Mouse (Mus musculus) heart, embryonic 16.5 days (tissue): ENCODE measurements around the gene 1700069L16Rik. TPM values are rescaled to one million over a fixed set of nuclear protein-coding genes. Genes with fewer than 3 reads are reported as not detected.

Experiments used
- ATAC-seq: fragments of 200-750 bp; cut with Nextera tagmentation; replicated peaks from 2 replicates; pipeline ENCODE4 v1.8.0; 2017; ENCODE audit warnings: moderate number of reproducible peaks; ENCODE audit not compliant: insufficient read depth, low FRiP score; ENCODE audit errors: extremely low read depth
- H3K27ac ChIP-seq: fragments of 300-500 bp; sonication (generic); 2 replicates; pipeline ENCODE4 v1.5.1; 2014; ENCODE audit warnings: mild to moderate bottlenecking, low read length, control low read depth, moderate library complexity
- H3K27me3 ChIP-seq: fragments of 300-500 bp; sonication (generic); 2 replicates; pipeline ENCODE4 v1.6.1; 2014; ENCODE audit warnings: low read length, mixed read lengths; ENCODE audit not compliant: control insufficient read depth, insufficient read depth
- H3K36me3 ChIP-seq: fragments of 300-500 bp; sonication (generic); 2 replicates; pipeline ENCODE4 v1.6.1; 2014; ENCODE audit not compliant: control insufficient read depth, insufficient read depth
- H3K4me1 ChIP-seq: fragments of 300-500 bp; sonication (generic); 2 replicates; pipeline ENCODE4 v1.6.1; 2014; ENCODE audit warnings: low read length, mixed read lengths; ENCODE audit not compliant: control insufficient read depth, insufficient read depth
- H3K4me2 ChIP-seq: fragments of 300-500 bp; sonication (generic); 2 replicates; pipeline ENCODE4 v1.6.1; 2014; ENCODE audit warnings: low read depth, mild to moderate bottlenecking, control low read depth, low read length
- H3K4me3 ChIP-seq: fragments of 300-500 bp; sonication (generic); 2 replicates; pipeline ENCODE4 v1.5.1; 2014; ENCODE audit warnings: mild to moderate bottlenecking, control low read depth, low read length
- H3K9ac ChIP-seq: fragments of 300-500 bp; sonication (generic); 2 replicates; pipeline ENCODE4 v1.6.1; 2014; ENCODE audit warnings: low read length, control low read depth
- H3K9me3 ChIP-seq: fragments of 300-500 bp; sonication (generic); replicated peaks from 2 replicates; pipeline ENCODE4 v1.6.1; 2016; ENCODE audit warnings: low read length; ENCODE audit not compliant: control insufficient read depth
- WGBS: fragments of 180-500 bp; shearing (Covaris S2); extraction: QIAGEN DNeasy Blood & Tissue Kit; methylation state at CpG from one replicate; pipeline ENCODE4 v1.1.7; 2014; 5-methylcytosine and 5-hydroxymethylcytosine counted together
- polyA plus RNA-seq: library from polyadenylated mRNA; unstranded; fragments of >200 nt; fragmentation: Nextera tagmentation; extraction: Ambion mirVana; gene quantifications from 2 replicates; pipeline ENCODE4 v1.2.1, GENCODE M21; 2015

Gene 1700069L16Rik
- polyA plus RNA-seq: not detected in 2 replicates

DNA sequence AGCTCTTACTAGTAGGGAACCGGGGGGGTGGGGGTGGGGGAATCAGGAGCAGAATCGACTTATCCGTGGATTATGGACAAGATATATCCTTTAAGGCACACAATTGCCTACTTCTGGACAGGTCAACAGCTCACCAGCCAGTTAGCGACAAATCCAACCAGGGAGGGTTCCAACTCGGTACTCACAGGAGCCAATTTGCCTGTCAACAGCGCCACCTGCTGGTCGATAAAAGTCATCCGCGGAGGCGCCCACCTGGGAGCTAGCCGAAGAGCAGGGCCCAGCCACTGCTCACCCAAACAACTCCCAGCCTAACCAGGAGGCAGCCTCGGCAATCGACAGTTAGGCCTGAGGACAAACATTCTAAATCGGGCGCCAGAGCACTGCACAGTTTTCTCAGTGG, at the start of gene 1700069L16Rik:
TSS of gene 1700069L16Rik (minus strand) at position 327 of the 400 bp plus-strand sequence.
- no peak; the same call in 1 of the 2 replicates for ATAC-seq
- Histone ChIP-seq H3K4me1 (no peaks in the 10 kb centered on the region), H3K27me3 (peaks cover 11% of the 10 kb centered on the region), H3K27ac (no peak within 1 kb of the TSS), H3K9me3 (no peaks in the 10 kb centered on the region), H3K9ac (no peak within 1 kb of the TSS), H3K36me3 (no peaks in the 10 kb centered on the region), H3K4me3 (no peak within 1 kb of the TSS), H3K4me2 (no peak within 1 kb of the TSS)
- 4% methylated on average over 15 of the region's 15 CpGs for WGBS

DNA sequence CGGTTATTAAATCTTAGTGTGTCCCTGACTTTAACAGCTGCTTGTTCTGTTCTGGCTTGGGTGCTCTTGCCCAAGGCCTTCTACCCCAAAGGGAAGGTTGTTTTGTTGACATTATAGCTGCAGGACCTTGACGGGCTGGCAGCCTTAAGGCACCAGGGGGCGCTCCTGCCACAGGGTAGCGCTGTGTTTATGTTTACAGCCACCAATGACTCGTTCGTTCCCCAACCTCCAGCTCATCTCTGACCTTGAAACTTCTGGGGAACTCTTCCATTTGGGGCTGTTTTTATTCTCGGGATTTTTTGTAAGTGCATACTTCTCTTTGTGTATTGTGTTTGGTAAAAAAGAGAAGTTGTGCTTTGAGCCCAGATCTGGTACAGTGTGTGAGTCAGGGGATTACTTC, 49.1 kb upstream of the 1700069L16Rik start:
- Histone ChIP-seq H3K27me3 (no peaks in the 10 kb centered on the region), H3K4me1 (peaks cover 22% of the 10 kb centered on the region), H3K36me3 (peaks cover 29% of the 10 kb centered on the region), H3K9me3 (no peaks in the 10 kb centered on the region), H3K4me3 (peak overlapping the region; percentile 99), H3K9ac (peak overlapping the region; percentile 83), H3K27ac (peak overlapping the region; percentile 37; the same call in 1 of the 2 replicates), H3K4me2 (peak overlapping the region; percentile 97)
- WGBS: 2% methylated on average over 7 of the region's 7 CpGs
- no peak for ATAC-seq

DNA sequence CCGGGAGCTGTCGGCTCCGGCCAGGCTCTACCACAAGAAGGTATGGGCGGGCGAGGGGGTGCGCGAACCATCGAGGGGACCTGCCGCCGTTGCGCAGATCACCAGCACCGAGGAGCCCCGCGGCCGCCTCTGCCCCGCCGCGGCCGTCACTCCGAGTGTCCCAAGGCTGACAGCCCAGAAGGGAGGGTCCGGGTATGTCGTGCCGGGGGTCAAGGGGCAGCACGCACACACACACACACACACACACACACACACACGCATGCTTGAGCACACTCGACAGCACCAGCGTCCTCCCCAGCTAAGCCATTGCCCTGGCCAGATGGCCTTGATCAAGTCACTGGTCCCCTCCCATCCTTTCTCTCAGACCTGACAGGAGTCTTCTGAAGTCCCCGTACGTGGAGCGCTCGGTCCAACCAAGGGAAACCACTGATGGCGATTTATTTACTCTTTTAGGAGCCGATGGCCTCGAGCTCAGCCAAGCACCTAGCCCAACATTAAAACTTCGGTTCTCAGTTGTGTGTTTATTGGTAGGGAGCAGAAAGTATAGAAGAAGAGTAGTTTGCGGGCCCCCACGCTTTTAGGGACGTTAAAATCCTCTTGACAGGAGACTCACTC, 48.4 kb upstream of the 1700069L16Rik start:
- peak; percentile 5 for ATAC-seq
- Histone ChIP-seq H3K4me2 (peak overlapping the region; percentile 97), H3K4me1 (peaks cover 22% of the 10 kb centered on the region), H3K9me3 (no peaks in the 10 kb centered on the region), H3K27ac (peak overlapping the region; percentile 37; the same call in 1 of the 2 replicates), H3K9ac (peak overlapping the region; percentile 83), H3K4me3 (peak overlapping the region; percentile 99), H3K36me3 (peaks cover 32% of the 10 kb centered on the region), H3K27me3 (no peaks in the 10 kb centered on the region)
- WGBS: 2% methylated on average over 36 of the region's 38 CpGs

- H3K27ac ChIP-seq: peak within 1 kb of the TSS; percentile 95
- H3K4me2 ChIP-seq: peak within 1 kb of the TSS; percentile 97
- H3K27me3 ChIP-seq: no peaks in the 10 kb centered on the region
- no peaks in the 10 kb centered on the region for H3K9me3 ChIP-seq
- H3K4me3 ChIP-seq: peak within 1 kb of the TSS; percentile 99
- peaks cover 22% of the 10 kb centered on the region for H3K4me1 ChIP-seq
- peak; percentile 85 for ATAC-seq
- H3K9ac ChIP-seq: peak within 1 kb of the TSS; percentile 97
- under 1% methylated on average over 49 of the region's 49 CpGs for WGBS
- peaks cover 36% of the 10 kb centered on the region for H3K36me3 ChIP-seq
Measured at GRCm38 (mm10) chr5:113772450-113772895, 47.9 kb upstream of the 1700069L16Rik start, which contains the start of the genes Sart3 and Iscu. TSS of gene Sart3 (minus strand) at chr5:113772510. TSS of gene Iscu (plus strand) at chr5:113772748.

DNA sequence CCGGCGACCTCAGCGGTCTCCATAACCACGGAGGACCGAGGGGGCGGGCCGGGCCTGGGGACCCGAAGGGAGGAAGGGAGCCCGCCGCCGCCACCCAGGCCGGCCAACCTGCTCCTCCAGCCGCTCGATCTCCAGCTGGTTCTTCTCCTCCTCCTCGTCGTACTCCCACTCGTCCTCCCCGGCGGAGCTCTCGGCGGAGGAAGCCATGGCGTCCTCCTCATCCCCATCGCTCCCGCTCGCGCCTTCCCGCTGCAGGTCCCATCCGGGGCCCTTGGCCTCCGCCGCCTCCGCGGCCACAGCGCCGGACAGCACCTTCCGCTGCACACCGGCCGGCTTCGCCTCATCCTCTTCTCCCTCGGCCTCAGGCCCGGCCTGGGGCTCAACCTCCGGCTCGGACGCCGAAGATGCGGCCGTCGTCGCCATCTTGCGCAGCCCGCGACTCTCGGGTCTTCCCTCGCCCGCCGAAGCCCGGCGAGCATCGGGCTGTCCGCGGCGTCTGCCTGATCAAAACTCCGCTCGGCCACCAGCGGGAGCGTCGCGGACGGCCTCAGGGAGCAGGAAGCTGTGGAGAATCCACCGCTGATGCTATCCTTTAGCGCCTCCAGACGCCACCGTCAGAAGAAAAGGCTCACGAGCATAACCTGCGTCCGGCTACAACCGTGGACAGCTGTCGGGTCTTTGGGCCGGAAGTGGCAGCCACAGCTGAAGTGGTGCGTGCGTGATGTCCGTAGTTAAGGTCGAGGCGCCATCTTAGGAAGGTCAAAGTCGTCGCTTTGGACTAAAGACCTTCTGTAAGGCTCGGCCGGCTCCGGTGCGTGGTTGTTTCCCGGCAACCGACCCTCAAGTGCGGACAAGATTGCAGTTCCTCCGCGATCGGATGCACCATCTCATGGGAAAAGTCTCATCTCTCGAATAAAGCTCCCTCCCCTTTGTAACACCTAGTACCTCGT, 46.9 kb upstream of the 1700069L16Rik start:
- WGBS: under 1% methylated on average over 81 of the region's 97 CpGs
- Histone ChIP-seq H3K27me3 (no peaks in the 10 kb centered on the region), H3K4me2 (peak overlapping the region; percentile 97), H3K9ac (peak overlapping the region; percentile 97), H3K27ac (peak overlapping the region; percentile 95), H3K4me3 (peak overlapping the region; percentile 99), H3K9me3 (no peaks in the 10 kb centered on the region), H3K36me3 (peaks cover 34% of the 10 kb centered on the region), H3K4me1 (peaks cover 22% of the 10 kb centered on the region)
- peak; percentile 82 for ATAC-seq

- ATAC-seq: no peak
- Histone ChIP-seq H3K9ac (no peak overlapping the region), H3K27ac (no peak overlapping the region), H3K27me3 (no peaks in the 10 kb centered on the region), H3K36me3 (peaks cover 23% of the 10 kb centered on the region), H3K4me3 (no peak overlapping the region), H3K4me2 (no peak overlapping the region), H3K4me1 (peaks cover 22% of the 10 kb centered on the region), H3K9me3 (no peaks in the 10 kb centered on the region)
- WGBS: 87% methylated on average over 8 of the region's 8 CpGs
Measured at GRCm38 (mm10) chr5:113768806-113769205, 44.2 kb upstream of the 1700069L16Rik start.

GRCm38 (mm10) chr5:113765641-113766526, 41.3 kb upstream of the 1700069L16Rik start:
- Histone ChIP-seq H3K9ac (no peak overlapping the region), H3K4me1 (peaks cover 14% of the 10 kb centered on the region), H3K27ac (no peak overlapping the region), H3K36me3 (peaks cover 45% of the 10 kb centered on the region), H3K9me3 (no peaks in the 10 kb centered on the region), H3K27me3 (no peaks in the 10 kb centered on the region), H3K4me3 (no peak overlapping the region), H3K4me2 (no peak overlapping the region)
- ATAC-seq: no peak
- 80% methylated on average over 13 of the region's 13 CpGs for WGBS

- WGBS: 84% methylated on average over 7 of the region's 7 CpGs
Measured at GRCm38 (mm10) chr5:113764426-113764825, 39.9 kb upstream of the 1700069L16Rik start.

More at GRCm38 (mm10) chr5:113764426-113764825, 39.9 kb upstream of the 1700069L16Rik start:
- Histone ChIP-seq H3K4me2 (no peak overlapping the region), H3K4me1 (peaks cover 4% of the 10 kb centered on the region), H3K27ac (no peak overlapping the region), H3K9me3 (no peaks in the 10 kb centered on the region), H3K27me3 (no peaks in the 10 kb centered on the region), H3K4me3 (no peak overlapping the region), H3K9ac (no peak overlapping the region), H3K36me3 (peaks cover 56% of the 10 kb centered on the region)
- ATAC-seq: no peak
